ENCODE assay signal across 8 mouse cellular contexts in the genomic region with DNA sequence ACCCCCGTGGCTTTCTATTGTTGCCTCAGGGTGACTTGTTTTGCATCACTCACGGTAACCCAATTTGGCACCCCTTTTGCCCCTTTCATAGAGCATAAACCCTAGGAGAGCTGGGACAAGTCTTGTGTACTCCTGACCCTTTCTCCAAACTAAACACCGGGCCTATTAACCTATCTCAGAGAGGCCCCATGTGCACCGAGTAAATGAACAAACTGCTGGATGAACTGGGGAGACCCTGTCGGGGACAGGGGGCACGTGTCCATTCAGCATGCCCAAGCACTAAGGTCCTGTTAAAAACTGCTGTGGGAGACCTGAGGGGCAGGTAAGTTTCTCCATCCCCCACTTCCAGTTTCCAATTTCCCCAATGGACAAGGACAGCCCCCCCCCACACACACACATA. TPM values are rescaled to one million over a fixed set of nuclear protein-coding genes. Genes with fewer than 3 reads are reported as not detected.
DNase-seq lines count a peak whose midpoint lies in the region; ATAC-seq and TF ChIP-seq lines count a peak whose summit lies in the region.

No protein-coding gene starts in this region.

- intact Hi-C loops in gastrocnemius, adult 2 months (cut with DNase I) = no loop called here
- intact Hi-C loops in gastrocnemius, postnatal 36 days (cut with DNase I) = no loop called here
- intact Hi-C loops in left cerebral cortex, postnatal 36 days (cut with DNase I) = no loop called here

- TF ChIP-seq CTCF in gastrocnemius, adult 2 months (IDR thresholded peaks at IDR 0.05) = no peak

- H3K36me3 ChIP-seq in embryonic facial prominence, embryonic 11.5 days (replicated peaks; ENCODE audit: control insufficient read depth, insufficient read depth, low read depth, low read length) = no peaks in the 10 kb centered on the region
- no peaks in the 10 kb centered on the region for H3K36me3 ChIP-seq in intestine, embryonic 16.5 days (ENCODE audit: control insufficient read depth, insufficient read depth, low read length)
- H3K36me3 ChIP-seq in midbrain, embryonic 10.5 days = peaks cover 6% of the 10 kb centered on the region; the same call in 1 of the 2 replicates

- no peak for DNase-seq in gastrocnemius, adult 2 months
- no peak for DNase-seq in gastrocnemius, postnatal 36 days
- DNase-seq in embryonic facial prominence, embryonic 11.5 days (ENCODE audit: low spot score) = no peak
- no peak for DNase-seq in midbrain, embryonic 10.5 days (ENCODE audit: low spot score)
- DNase-seq in embryo, embryonic 9.5 days (ENCODE audit: extremely low spot score) = no peak
- no peak for DNase-seq in left cerebral cortex, postnatal 36 days (ENCODE audit: low spot score in 2 of 2)

- H3K27me3 ChIP-seq in embryonic facial prominence, embryonic 11.5 days (ENCODE audit: control insufficient read depth, insufficient read depth, low read length) = no peaks in the 10 kb centered on the region
- H3K27me3 ChIP-seq in intestine, embryonic 16.5 days (replicated peaks; ENCODE audit: control insufficient read depth, insufficient read depth, low read length) = no peaks in the 10 kb centered on the region
- H3K27me3 ChIP-seq in midbrain, embryonic 10.5 days (ENCODE audit: low read depth, poor library complexity, severe bottlenecking) = no peaks in the 10 kb centered on the region

- H3K4me3 ChIP-seq in gastrocnemius, adult 2 months = peak overlapping the region; percentile 76
- peak overlapping the region; percentile 53 for H3K4me3 ChIP-seq in embryonic facial prominence, embryonic 11.5 days (ENCODE audit: low read depth, low read length)
- peak overlapping the region; percentile 55 for H3K4me3 ChIP-seq in intestine, embryonic 16.5 days (ENCODE audit: low read length)
- peak overlapping the region; percentile 73 for H3K4me3 ChIP-seq in midbrain, embryonic 10.5 days

- H3K4me2 ChIP-seq in embryonic facial prominence, embryonic 11.5 days (ENCODE audit: low read depth, low read length) = peak overlapping the region; percentile 52
- peak overlapping the region; percentile 72 for H3K4me2 ChIP-seq in intestine, embryonic 16.5 days (ENCODE audit: low read depth, low read length)

- no peak for ATAC-seq in embryonic facial prominence, embryonic 11.5 days (replicated peaks; ENCODE audit: insufficient number of reproducible peaks, low FRiP score, low TSS enrichment, low read depth)
- ATAC-seq in intestine, embryonic 16.5 days = no peak
- no peak for ATAC-seq in erythroid progenitor cell, adult 5-6 weeks (replicated peaks; ENCODE audit: low FRiP score, poor library complexity, severe bottlenecking)

- no peaks in the 10 kb centered on the region for H3K9me3 ChIP-seq in embryonic facial prominence, embryonic 11.5 days (replicated peaks; ENCODE audit: control insufficient read depth, low read length)
- H3K9me3 ChIP-seq in intestine, embryonic 16.5 days (ENCODE audit: control insufficient read depth, low read length) = no peaks in the 10 kb centered on the region
- H3K9me3 ChIP-seq in midbrain, embryonic 10.5 days (replicated peaks) = no peaks in the 10 kb centered on the region

- no peak overlapping the region for H3K9ac ChIP-seq in embryonic facial prominence, embryonic 11.5 days (replicated peaks; ENCODE audit: low read length)
- H3K9ac ChIP-seq in intestine, embryonic 16.5 days (ENCODE audit: low read depth, low read length) = peak overlapping the region; percentile 68

- WGBS in embryonic facial prominence, embryonic 11.5 days = 31% methylated on average over 6 of the region's 6 CpGs
- 32% methylated on average over 6 of the region's 6 CpGs for WGBS in intestine, embryonic 16.5 days
- 36% methylated on average over 6 of the region's 6 CpGs for WGBS in midbrain, embryonic 10.5 days

- H3K4me1 ChIP-seq in embryonic facial prominence, embryonic 11.5 days (ENCODE audit: control insufficient read depth, insufficient read depth, low read length) = no peaks in the 10 kb centered on the region
- peaks cover 10% of the 10 kb centered on the region for H3K4me1 ChIP-seq in intestine, embryonic 16.5 days (ENCODE audit: control insufficient read depth, insufficient read depth, low read length)
- peaks cover 20% of the 10 kb centered on the region for H3K4me1 ChIP-seq in midbrain, embryonic 10.5 days

- peak overlapping the region; percentile 70; the same call in 1 of the 2 replicates for H3K27ac ChIP-seq in gastrocnemius, adult 2 months
- H3K27ac ChIP-seq in embryonic facial prominence, embryonic 11.5 days (replicated peaks; ENCODE audit: low read depth, low read length) = no peak overlapping the region
- H3K27ac ChIP-seq in intestine, embryonic 16.5 days (ENCODE audit: low read length) = no peak overlapping the region; the same call in 1 of the 2 replicates
- H3K27ac ChIP-seq in midbrain, embryonic 10.5 days (replicated peaks) = 0 out of 2 replicates have a peak overlapping the region, but pooled peaks have one; percentile 82

RNA-seq across cellular contexts. Expression of a gene that starts 1.0 kb away (rescaled TPM):
- 10 to 100 TPM; 11.9 to 18.2 TPM for total RNA-seq in gastrocnemius, adult 2 months (2021)
- 10 to 100 TPM; 15.3 to 15.5 TPM for total RNA-seq in gastrocnemius, postnatal 36 days (2021)
- polyA plus RNA-seq in embryonic facial prominence, embryonic 11.5 days (2014; fragmentation: Nextera tagmentation; extraction: Ambion mirVana) = 31.0 and 33.8 TPM in 2 replicates
- polyA plus RNA-seq in intestine, embryonic 16.5 days (2015; fragmentation: Nextera tagmentation; extraction: Ambion mirVana) = 95.3 and 122 TPM in 2 replicates
- polyA plus RNA-seq in midbrain, embryonic 10.5 days (2016; fragmentation: Nextera tagmentation; extraction: Ambion mirVana) = 24.5 and 28.1 TPM in 2 replicates
- total RNA-seq in erythroid progenitor cell, adult 5-6 weeks (2015; ENCODE audit: low replicate concordance) = 26.3 and 26.4 TPM in 2 replicates
- total RNA-seq in erythroid progenitor cell, adult 5-6 weeks (2017; ENCODE audit: low replicate concordance) = 8.5 and 22.8 TPM in 2 replicates
- 10 to 100 TPM; 18.2 to 20.0 TPM for total RNA-seq in left cerebral cortex, postnatal 36 days (2021)

RNA-seq across cellular contexts. Expression of a gene that starts 16.5 kb away (rescaled TPM):
- 10 to 100 TPM; 18.4 to 19.6 TPM for total RNA-seq in gastrocnemius, adult 2 months (2021)
- total RNA-seq in gastrocnemius, postnatal 36 days (2021) = 10 to 100 TPM; 20.4 to 21.2 TPM
- 2.0 and 2.1 TPM in 2 replicates for polyA plus RNA-seq in embryonic facial prominence, embryonic 11.5 days (2014; fragmentation: Nextera tagmentation; extraction: Ambion mirVana)
- polyA plus RNA-seq in intestine, embryonic 16.5 days (2015; fragmentation: Nextera tagmentation; extraction: Ambion mirVana) = 2.9 and 3.1 TPM in 2 replicates
- 5.2 and 5.5 TPM in 2 replicates for polyA plus RNA-seq in midbrain, embryonic 10.5 days (2016; fragmentation: Nextera tagmentation; extraction: Ambion mirVana)
- 0.42 TPM in 1 of 2 replicates, not detected in the other for total RNA-seq in erythroid progenitor cell, adult 5-6 weeks (2015; ENCODE audit: low replicate concordance)
- 0.76 TPM in 1 of 2 replicates, not detected in the other for total RNA-seq in erythroid progenitor cell, adult 5-6 weeks (2017; ENCODE audit: low replicate concordance)
- 10 to 100 TPM; 18.5 to 23.0 TPM for total RNA-seq in left cerebral cortex, postnatal 36 days (2021)

RNA-seq across cellular contexts. Expression of a gene that starts 32.8 kb away (rescaled TPM):
- 10 to 100 TPM; 32.8 to 33.7 TPM for total RNA-seq in gastrocnemius, adult 2 months (2021)
- total RNA-seq in gastrocnemius, postnatal 36 days (2021) = 10 to 100 TPM; 31.3 to 35.5 TPM
- polyA plus RNA-seq in embryonic facial prominence, embryonic 11.5 days (2014; fragmentation: Nextera tagmentation; extraction: Ambion mirVana) = 78.9 and 81.2 TPM in 2 replicates
- 73.3 and 79.4 TPM in 2 replicates for polyA plus RNA-seq in intestine, embryonic 16.5 days (2015; fragmentation: Nextera tagmentation; extraction: Ambion mirVana)
- 96.3 and 103 TPM in 2 replicates for polyA plus RNA-seq in midbrain, embryonic 10.5 days (2016; fragmentation: Nextera tagmentation; extraction: Ambion mirVana)
- 5.8 and 6.3 TPM in 2 replicates for total RNA-seq in erythroid progenitor cell, adult 5-6 weeks (2015; ENCODE audit: low replicate concordance)
- total RNA-seq in erythroid progenitor cell, adult 5-6 weeks (2017; ENCODE audit: low replicate concordance) = 9.8 and 10.5 TPM in 2 replicates
- 10 to 100 TPM; 38.3 to 42.0 TPM for total RNA-seq in left cerebral cortex, postnatal 36 days (2021)

RNA-seq across cellular contexts. Expression of a gene that starts 35.9 kb away (rescaled TPM):
- 10 to 100 TPM in 1 of 2 experiments, 1 to 10 TPM in 1; 8.8 to 14.7 TPM for total RNA-seq in gastrocnemius, adult 2 months (2021)
- 10 to 100 TPM in 1 of 2 experiments, 1 to 10 TPM in 1; 5.9 to 11.4 TPM for total RNA-seq in gastrocnemius, postnatal 36 days (2021)
- 13.2 and 13.9 TPM in 2 replicates for polyA plus RNA-seq in embryonic facial prominence, embryonic 11.5 days (2014; fragmentation: Nextera tagmentation; extraction: Ambion mirVana)
- 5.2 and 5.6 TPM in 2 replicates for polyA plus RNA-seq in intestine, embryonic 16.5 days (2015; fragmentation: Nextera tagmentation; extraction: Ambion mirVana)
- 18.9 and 23.2 TPM in 2 replicates for polyA plus RNA-seq in midbrain, embryonic 10.5 days (2016; fragmentation: Nextera tagmentation; extraction: Ambion mirVana)
- not detected in 2 replicates for total RNA-seq in erythroid progenitor cell, adult 5-6 weeks (2015; ENCODE audit: low replicate concordance)
- not detected in 2 replicates for total RNA-seq in erythroid progenitor cell, adult 5-6 weeks (2017; ENCODE audit: low replicate concordance)
- 10 to 100 TPM; 23.7 to 26.4 TPM for total RNA-seq in left cerebral cortex, postnatal 36 days (2021)

RNA-seq across cellular contexts. Expression of a gene that starts 36.0 kb away (rescaled TPM):
- under 1 TPM; 0.10 to 0.31 TPM for total RNA-seq in gastrocnemius, adult 2 months (2021)
- under 1 TPM; 0.10 to 0.13 TPM for total RNA-seq in gastrocnemius, postnatal 36 days (2021)
- polyA plus RNA-seq in embryonic facial prominence, embryonic 11.5 days (2014; fragmentation: Nextera tagmentation; extraction: Ambion mirVana) = 0.21 TPM in 2 replicates
- polyA plus RNA-seq in intestine, embryonic 16.5 days (2015; fragmentation: Nextera tagmentation; extraction: Ambion mirVana) = 0.37 and 0.39 TPM in 2 replicates
- 1.4 and 1.5 TPM in 2 replicates for polyA plus RNA-seq in midbrain, embryonic 10.5 days (2016; fragmentation: Nextera tagmentation; extraction: Ambion mirVana)
- total RNA-seq in erythroid progenitor cell, adult 5-6 weeks (2015; ENCODE audit: low replicate concordance) = not detected in 2 replicates
- total RNA-seq in erythroid progenitor cell, adult 5-6 weeks (2017; ENCODE audit: low replicate concordance) = not detected in 2 replicates
- total RNA-seq in left cerebral cortex, postnatal 36 days (2021) = under 1 TPM; 0.32 to 0.70 TPM

Comparison
In these comparisons a context has a peak if more than half of its experiments do, and no peak if none do; other contexts are left out.
1. H3K27ac ChIP-seq: peak in gastrocnemius, adult 2 months (single experiment) and midbrain, embryonic 10.5 days (single experiment); none in embryonic facial prominence, embryonic 11.5 days (single experiment) and intestine, embryonic 16.5 days (single experiment).
2. RNA of a gene that starts 16.5 kb away (total RNA-seq): 18.5 to 23.0 TPM in left cerebral cortex, postnatal 36 days, 20.4 to 21.2 TPM in gastrocnemius, postnatal 36 days and 18.4 to 19.6 TPM in gastrocnemius, adult 2 months; 0.42 to 0.76 TPM in erythroid progenitor cell, adult 5-6 weeks; every median in the first group is over 10 times any median in the second.
3. Peak in every context shown above with its lines, with median percentiles within 50 percentile points of each other: H3K4me3 ChIP-seq.